Mouse (Mus musculus) megakaryocyte-erythroid progenitor cell, adult 5 weeks (primary cell): ENCODE measurements around the gene Slx4ip. TPM values are rescaled to one million over a fixed set of nuclear protein-coding genes. Genes with fewer than 3 reads are reported as not detected.

Experiments
- polyA plus RNA-seq: library from polyadenylated mRNA; stranded (reverse); fragments of >175 nt; gene quantifications from 2 replicates; pipeline ENCODE4 v1.2.3, GENCODE M21; 2012

Slx4ip gene
- 0.44 and 0.51 TPM in 2 replicates for polyA plus RNA-seq

DNA sequence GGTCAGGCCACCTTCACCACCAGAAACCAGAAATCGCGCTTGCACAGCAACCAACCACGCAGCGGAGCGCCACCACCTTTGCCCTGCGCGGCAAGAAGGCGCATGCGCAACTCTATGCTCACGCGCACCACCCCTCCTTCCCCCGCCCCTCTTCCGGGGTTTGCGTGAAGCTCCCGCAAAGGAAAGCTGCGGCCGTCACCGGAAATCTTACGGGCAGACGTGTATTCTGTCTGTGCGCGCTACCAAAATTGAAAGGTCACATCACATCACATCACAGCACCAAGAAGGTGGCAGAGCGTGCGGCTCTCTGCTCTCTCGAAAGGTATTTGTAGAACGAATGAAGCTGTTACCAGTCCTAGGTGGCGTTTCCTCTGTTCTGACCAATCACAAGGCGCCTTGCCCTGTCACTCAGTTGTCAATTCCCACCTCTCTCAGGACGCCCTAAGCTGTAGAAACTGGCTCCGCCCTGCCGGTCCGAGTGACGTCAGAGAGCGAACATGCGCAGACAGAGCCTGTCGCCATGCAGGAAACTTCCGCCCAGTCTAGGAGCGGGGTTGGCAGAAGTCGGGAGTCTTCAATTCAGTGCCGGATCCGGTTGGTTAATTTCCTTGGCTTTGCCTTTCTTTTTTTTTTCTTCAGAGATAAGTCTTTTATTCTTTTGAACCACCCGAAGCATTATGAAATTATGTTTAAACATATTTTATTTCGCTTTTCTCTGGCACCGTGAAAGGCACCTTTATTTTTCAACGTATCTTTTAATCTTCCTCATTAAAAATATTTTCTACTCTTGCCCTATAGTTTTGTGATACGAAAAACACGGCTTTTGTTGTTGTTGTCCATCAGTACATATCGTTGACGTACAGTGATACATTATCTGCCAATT, at the start of gene Slx4ip, which contains the start of the genes AL731706.1 and Mkks:
Slx4ip (plus strand) TSS at position 151 of the 883 bp plus-strand sequence.
AL731706.1 (minus strand) TSS at position 322 of the 883 bp plus-strand sequence.
Mkks (minus strand) TSS at position 322 of the 883 bp plus-strand sequence.

GRCm38 (mm10) chr2:136885579-136885978, 5.4 kb upstream of the Slx4ip start, which contains the start of gene AL731706.2:
Gene AL731706.2 (minus strand): TSS chr2:136885679.

GRCm38 (mm10) chr2:137116025-137116674, 225.1 kb downstream of the Slx4ip start, which contains the start of gene Jag1:
Gene Jag1 (minus strand): TSS chr2:137116644.

Other genes starting within 250 kb of the Slx4ip start
- not detected in 2 replicates for gene Snap25, start 177.8 kb upstream of the Slx4ip start, polyA plus RNA-seq
- gene AL731706.2, start 5.5 kb upstream of the Slx4ip start, polyA plus RNA-seq: 2.7 TPM in 1 of 2 replicates, not detected in the other
- gene AL731706.1, start 171 bp downstream of the Slx4ip start, polyA plus RNA-seq: 1.7 and 2.3 TPM in 2 replicates
- 0.29 and 0.31 TPM in 2 replicates for gene Mkks, start 171 bp downstream of the Slx4ip start, polyA plus RNA-seq
- 0.20 and 0.70 TPM in 2 replicates for gene Jag1, start 225.4 kb downstream of the Slx4ip start, polyA plus RNA-seq